In the genomic region with DNA sequence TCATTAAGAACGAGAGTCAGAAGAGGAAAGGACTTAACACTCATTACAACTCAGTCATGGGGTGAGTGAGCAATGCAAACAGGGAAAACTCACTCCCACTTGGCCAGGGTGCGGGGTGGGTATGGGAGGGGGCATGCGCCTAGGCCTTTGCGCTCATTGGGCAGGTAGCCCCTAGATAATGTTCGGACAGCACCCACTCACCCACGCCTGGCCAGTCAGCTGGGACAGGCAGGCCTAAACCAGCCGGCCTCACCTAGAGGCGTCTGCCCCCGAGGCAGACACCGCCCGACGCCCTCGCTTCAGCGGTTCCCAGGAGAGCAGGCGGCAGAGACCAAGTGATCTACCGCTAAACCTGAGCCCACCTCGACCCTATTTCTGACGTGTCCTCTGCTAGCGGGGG, we compare ENCODE assay signal across 8 mouse cellular contexts. TPM values are rescaled to one million over a fixed set of nuclear protein-coding genes. Genes with fewer than 3 reads are reported as not detected.
DNase-seq lines count a peak whose midpoint lies in the region; ATAC-seq and TF ChIP-seq lines count a peak whose summit lies in the region.

No protein-coding gene starts in this region.

- peak overlapping the region; percentile 40; the same call in 1 of the 2 replicates for H3K4me3 ChIP-seq in hindbrain, embryonic 14.5 days (replicated peaks; ENCODE audit: low read length)
- peak overlapping the region; percentile 55 for H3K4me3 ChIP-seq in lung, embryonic 14.5 days (ENCODE audit: low read depth, low read length)
- no peak overlapping the region for H3K4me3 ChIP-seq in layer of hippocampus, adult 2 months

- ATAC-seq in hindbrain, embryonic 14.5 days (ENCODE audit: low FRiP score): no peak
- 0 out of 2 replicates have a peak, but pooled peaks have one; percentile 2 for ATAC-seq in lung, embryonic 14.5 days (ENCODE audit: insufficient read depth)

- peak overlapping the region; percentile 68 for H3K4me2 ChIP-seq in hindbrain, embryonic 14.5 days (replicated peaks)
- H3K4me2 ChIP-seq in lung, embryonic 14.5 days: peak overlapping the region; percentile 76

- peaks cover 22% of the 10 kb centered on the region for H3K4me1 ChIP-seq in hindbrain, embryonic 14.5 days (replicated peaks; ENCODE audit: control insufficient read depth, insufficient read depth, low read length)
- H3K4me1 ChIP-seq in lung, embryonic 14.5 days (ENCODE audit: insufficient read depth): 0 out of 2 replicates have a peak, but pooled peaks cover 4% of the 10 kb centered on the region

- peak; percentile 32 for DNase-seq in adrenal gland, postnatal 14 days
- no peak for DNase-seq in adrenal gland, adult (ENCODE audit: inconsistent age in 2 of 2, low spot score in 1 of 2)
- DNase-seq in B cell, adult 2 months: peak; percentile 32 to 33
- DNase-seq in hindbrain, embryonic 14.5 days (ENCODE audit: low spot score): no peak
- peak; percentile 8 for DNase-seq in lung, embryonic 14.5 days
- DNase-seq in left cerebral cortex, adult 18-20 months (ENCODE audit: low spot score in 2 of 2): no peak
- DNase-seq in layer of hippocampus, adult 2 months (ENCODE audit: low spot score in 2 of 2): no peak
- no peak for DNase-seq in cerebellum, adult 11-12 months

- peaks cover 8% of the 10 kb centered on the region for H3K36me3 ChIP-seq in hindbrain, embryonic 14.5 days (replicated peaks; ENCODE audit: control insufficient read depth, insufficient read depth)
- H3K36me3 ChIP-seq in lung, embryonic 14.5 days (ENCODE audit: insufficient read depth): peaks cover 29% of the 10 kb centered on the region

- no peaks in the 10 kb centered on the region for H3K9me3 ChIP-seq in hindbrain, embryonic 14.5 days (ENCODE audit: control insufficient read depth, low read length)
- H3K9me3 ChIP-seq in lung, embryonic 14.5 days (ENCODE audit: low read depth, low read length): no peaks in the 10 kb centered on the region

- H3K9ac ChIP-seq in hindbrain, embryonic 14.5 days: no peak overlapping the region
- peak overlapping the region; percentile 62 for H3K9ac ChIP-seq in lung, embryonic 14.5 days

- 7% methylated on average over 19 of the region's 19 CpGs for WGBS in hindbrain, embryonic 14.5 days
- WGBS in lung, embryonic 14.5 days: 5% methylated on average over 19 of the region's 19 CpGs

- peaks cover 75% of the 10 kb centered on the region for H3K27me3 ChIP-seq in hindbrain, embryonic 14.5 days (ENCODE audit: control insufficient read depth, insufficient read depth, low read length)
- H3K27me3 ChIP-seq in lung, embryonic 14.5 days (ENCODE audit: insufficient read depth, low read length): peaks cover 39% of the 10 kb centered on the region

- no peak for TF ChIP-seq CTCF in lung, embryonic 14.5 days (IDR thresholded peaks at IDR 0.05; ENCODE audit: low read depth)
- TF ChIP-seq CTCF in layer of hippocampus, adult 2 months (conservative IDR thresholded peaks at IDR 0.05): no peak

- H3K27ac ChIP-seq in hindbrain, embryonic 14.5 days: no peak overlapping the region
- H3K27ac ChIP-seq in lung, embryonic 14.5 days (ENCODE audit: low read depth): peak overlapping the region; percentile 93
- H3K27ac ChIP-seq in layer of hippocampus, adult 2 months: no peak overlapping the region

RNA-seq across cellular contexts. Expression of gene Esrp2, which starts 1.1 kb away (rescaled TPM):
- total RNA-seq in adrenal gland, postnatal 14 days (2021): 5.3 and 8.8 TPM in 2 replicates
- polyA plus RNA-seq in hindbrain, embryonic 14.5 days (2014; fragmentation: Nextera tagmentation; extraction: Ambion mirVana): 0.19 TPM in 1 of 2 replicates, not detected in the other
- polyA plus RNA-seq in lung, embryonic 14.5 days (2014; fragmentation: Nextera tagmentation; extraction: Ambion mirVana): 29.6 and 31.1 TPM in 2 replicates
- total RNA-seq in left cerebral cortex, adult 18-20 months (2021): not detected
- under 1 TPM; 0.39 to 0.67 TPM for total RNA-seq in layer of hippocampus, adult 2 months (2021)

RNA-seq across cellular contexts. Expression of gene Pla2g15, which starts 14.5 kb away (rescaled TPM):
- 13.5 and 18.6 TPM in 2 replicates for total RNA-seq in adrenal gland, postnatal 14 days (2021)
- 7.9 and 9.1 TPM in 2 replicates for polyA plus RNA-seq in hindbrain, embryonic 14.5 days (2014; fragmentation: Nextera tagmentation; extraction: Ambion mirVana)
- 3.5 and 3.8 TPM in 2 replicates for polyA plus RNA-seq in lung, embryonic 14.5 days (2014; fragmentation: Nextera tagmentation; extraction: Ambion mirVana)
- total RNA-seq in left cerebral cortex, adult 18-20 months (2021): 10 to 100 TPM; 25.8 to 28.3 TPM
- total RNA-seq in layer of hippocampus, adult 2 months (2021): 10 to 100 TPM; 21.7 to 21.8 TPM

RNA-seq across cellular contexts. Expression of gene Slc7a6, which starts 33.0 kb away (rescaled TPM):
- total RNA-seq in adrenal gland, postnatal 14 days (2021): 30.3 and 38.3 TPM in 2 replicates
- polyA plus RNA-seq in hindbrain, embryonic 14.5 days (2014; fragmentation: Nextera tagmentation; extraction: Ambion mirVana): 65.8 and 67.3 TPM in 2 replicates
- polyA plus RNA-seq in lung, embryonic 14.5 days (2014; fragmentation: Nextera tagmentation; extraction: Ambion mirVana): 80.6 and 85.0 TPM in 2 replicates
- total RNA-seq in left cerebral cortex, adult 18-20 months (2021): 10 to 100 TPM; 21.0 to 24.4 TPM
- 10 to 100 TPM; 24.6 to 26.7 TPM for total RNA-seq in layer of hippocampus, adult 2 months (2021)

Comparison
In these comparisons a context has a peak if more than half of its experiments do, and no peak if none do; other contexts are left out.
1. DNase-seq: peak in adrenal gland, postnatal 14 days (single experiment), B cell, adult 2 months (2 of 2) and lung, embryonic 14.5 days (single experiment); none in adrenal gland, adult (0 of 2), hindbrain, embryonic 14.5 days (single experiment), left cerebral cortex, adult 18-20 months (0 of 2), layer of hippocampus, adult 2 months (0 of 2) and cerebellum, adult 11-12 months (single experiment).